Mouse (Mus musculus): ENCODE data around the gene Atp5s.

DNA sequence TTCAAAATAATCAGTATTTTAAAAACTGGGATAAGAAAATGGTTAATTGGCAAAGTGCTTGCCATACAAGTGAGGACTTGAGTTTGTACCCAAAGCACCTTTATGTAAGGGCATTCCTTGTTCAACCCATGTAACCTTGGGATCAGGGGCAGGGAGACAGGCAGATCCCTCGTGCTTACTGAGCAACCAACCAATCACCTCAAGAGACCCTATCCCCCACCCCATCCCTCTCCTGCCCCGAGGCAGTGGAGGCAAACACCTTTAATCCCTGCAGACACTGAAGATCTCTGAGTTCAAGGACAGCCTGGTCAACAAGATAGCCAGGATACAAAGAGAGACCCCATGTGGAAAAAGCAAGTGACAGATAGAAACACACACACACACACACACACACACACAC is 1.4 kb upstream of the Atp5s start:
- TF ChIP-seq CTCF (IDR thresholded peaks at IDR 0.05; ENCODE audit: borderline replicate concordance, extremely low read depth, insufficient read depth, insufficient read length): no peak
- TF ChIP-seq POLR2A (IDR thresholded peaks at IDR 0.05; ENCODE audit: borderline replicate concordance, extremely low read depth, insufficient read depth, insufficient read length, poor library complexity, severe bottlenecking): no peak

All from brain, embryonic 14.5 days (tissue).